Mouse (Mus musculus) midbrain, embryonic 16.5 days (tissue): ENCODE results near the gene Hipk2. TPM values are rescaled to one million over a fixed set of nuclear protein-coding genes. Genes with fewer than 3 reads are reported as not detected.

Experiments
- ATAC-seq: fragments of 200-750 bp; cut with Nextera tagmentation; 2 replicates; pipeline ENCODE4 v1.8.0; 2017; ENCODE audit warnings: moderate TSS enrichment
- H3K27ac ChIP-seq: fragments of 300-500 bp; sonication (generic); 2 replicates; pipeline ENCODE4 v1.5.1; 2014; ENCODE audit warnings: mild to moderate bottlenecking, low read length, mixed read lengths
- H3K27me3 ChIP-seq: fragments of 300-500 bp; sonication (generic); 2 replicates; pipeline ENCODE4 v1.6.1; 2014; ENCODE audit warnings: low read depth, low read length, mixed read lengths; ENCODE audit not compliant: control insufficient read depth, insufficient read depth
- H3K36me3 ChIP-seq: fragments of 300-500 bp; sonication (generic); 2 replicates; pipeline ENCODE4 v1.6.1; 2014; ENCODE audit warnings: mild to moderate bottlenecking, low read length, moderate library complexity, mixed read lengths; ENCODE audit not compliant: control insufficient read depth, insufficient read depth
- H3K4me1 ChIP-seq: fragments of 300-500 bp; sonication (generic); 2 replicates; pipeline ENCODE4 v1.6.1; 2014; ENCODE audit warnings: mild to moderate bottlenecking, low read length, mixed read lengths; ENCODE audit not compliant: control insufficient read depth, insufficient read depth
- H3K4me2 ChIP-seq: fragments of 300-500 bp; sonication (generic); 2 replicates; pipeline ENCODE4 v1.6.1; 2014; ENCODE audit warnings: mild to moderate bottlenecking, low read length, mixed read lengths
- H3K4me3 ChIP-seq: fragments of 300-500 bp; sonication (generic); 2 replicates; pipeline ENCODE4 v1.5.1; 2014; ENCODE audit warnings: low read depth, mild to moderate bottlenecking, low read length, moderate library complexity, mixed read lengths
- H3K9ac ChIP-seq: fragments of 300-500 bp; sonication (generic); 2 replicates; pipeline ENCODE4 v1.6.1; 2014; ENCODE audit warnings: low read depth, low read length, mixed read lengths
- H3K9me3 ChIP-seq: fragments of 300-500 bp; sonication (generic); replicated peaks from 2 replicates; pipeline ENCODE4 v1.6.1; 2014; ENCODE audit warnings: mild to moderate bottlenecking, low read length, mixed read lengths; ENCODE audit not compliant: control insufficient read depth, poor library complexity, severe bottlenecking
- WGBS: fragments of 180-500 bp; shearing (Covaris S2); extraction: QIAGEN DNeasy Blood & Tissue Kit; methylation state at CpG from one replicate; pipeline ENCODE4 v1.1.7; 2014; 5-methylcytosine and 5-hydroxymethylcytosine counted together
- polyA plus RNA-seq: library from polyadenylated mRNA; unstranded; fragments of >200 nt; fragmentation: Nextera tagmentation; extraction: Ambion mirVana; gene quantifications from 2 replicates; pipeline ENCODE4 v1.2.1, GENCODE M21; 2015

The Hipk2 gene
- polyA plus RNA-seq = 32.7 and 36.1 TPM in 2 replicates

GRCm38 (mm10) chr6:38876071-38876911, at the start of gene Hipk2:
Gene Hipk2 (minus strand): TSS chr6:38876165.
- Histone ChIP-seq H3K4me2 (peak within 1 kb of the TSS; percentile 78), H3K4me1 (peaks cover 32% of the 10 kb centered on the region), H3K9me3 (no peaks in the 10 kb centered on the region), H3K4me3 (peak within 1 kb of the TSS; percentile 100), H3K9ac (peak within 1 kb of the TSS; percentile 100), H3K36me3 (no peaks in the 10 kb centered on the region), H3K27ac (peak within 1 kb of the TSS; percentile 99), H3K27me3 (no peaks in the 10 kb centered on the region; the same call in 1 of the 2 replicates)
- peak; percentile 85 for ATAC-seq
- under 1% methylated on average over 80 of the region's 108 CpGs for WGBS

GRCm38 (mm10) chr6:38925719-38926118, 49.8 kb upstream of the Hipk2 start:
- H3K4me1 ChIP-seq = no peaks in the 10 kb centered on the region
- H3K36me3 ChIP-seq = no peaks in the 10 kb centered on the region
- H3K9ac ChIP-seq = no peak overlapping the region
- no peak overlapping the region for H3K27ac ChIP-seq
- no peaks in the 10 kb centered on the region for H3K27me3 ChIP-seq
- no peak overlapping the region for H3K4me3 ChIP-seq
- H3K4me2 ChIP-seq = peak overlapping the region; percentile 23; the same call in 1 of the 2 replicates
- 51% methylated on average over 7 of the region's 7 CpGs for WGBS
- no peaks in the 10 kb centered on the region for H3K9me3 ChIP-seq
- ATAC-seq = no peak

GRCm38 (mm10) chr6:38923870-38924817, 48.2 kb upstream of the Hipk2 start:
- no peaks in the 10 kb centered on the region for H3K27me3 ChIP-seq
- ATAC-seq = no peak
- H3K4me3 ChIP-seq = no peak overlapping the region
- H3K27ac ChIP-seq = no peak overlapping the region
- no peak overlapping the region for H3K4me2 ChIP-seq
- 0 out of 2 replicates have a peak, but pooled peaks cover 2% of the 10 kb centered on the region for H3K4me1 ChIP-seq
- H3K9ac ChIP-seq = no peak overlapping the region
- H3K9me3 ChIP-seq = no peaks in the 10 kb centered on the region
- no peaks in the 10 kb centered on the region for H3K36me3 ChIP-seq
- 94% methylated on average over 18 of the region's 18 CpGs for WGBS

- Histone ChIP-seq H3K27ac (no peak overlapping the region), H3K4me1 (0 out of 2 replicates have a peak, but pooled peaks cover 2% of the 10 kb centered on the region), H3K9ac (no peak overlapping the region), H3K36me3 (no peaks in the 10 kb centered on the region), H3K4me2 (no peak overlapping the region), H3K9me3 (no peaks in the 10 kb centered on the region), H3K4me3 (no peak overlapping the region), H3K27me3 (no peaks in the 10 kb centered on the region)
- WGBS = 91% methylated on average over 4 of the region's 4 CpGs
- ATAC-seq = no peak
These were observed 47.5 kb upstream of the Hipk2 start for GRCm38 (mm10) chr6:38923450-38923849.

GRCm38 (mm10) chr6:38922517-38922916, 46.6 kb upstream of the Hipk2 start:
- Histone ChIP-seq H3K27me3 (no peaks in the 10 kb centered on the region), H3K4me2 (no peak overlapping the region), H3K4me3 (no peak overlapping the region), H3K9me3 (no peaks in the 10 kb centered on the region), H3K36me3 (no peaks in the 10 kb centered on the region), H3K4me1 (0 out of 2 replicates have a peak, but pooled peaks cover 2% of the 10 kb centered on the region), H3K9ac (no peak overlapping the region), H3K27ac (no peak overlapping the region)
- 52% methylated on average over 2 of the region's 2 CpGs for WGBS
- no peak for ATAC-seq

GRCm38 (mm10) chr6:38921810-38922116, 45.8 kb upstream of the Hipk2 start:
- WGBS = 87% methylated on average over 8 of the region's 8 CpGs
- H3K4me1 ChIP-seq = 0 out of 2 replicates have a peak, but pooled peaks cover 2% of the 10 kb centered on the region
- ATAC-seq = no peak
- no peak overlapping the region for H3K9ac ChIP-seq
- no peaks in the 10 kb centered on the region for H3K27me3 ChIP-seq
- H3K27ac ChIP-seq = no peak overlapping the region
- H3K9me3 ChIP-seq = no peaks in the 10 kb centered on the region
- H3K4me3 ChIP-seq = no peak overlapping the region
- H3K36me3 ChIP-seq = no peaks in the 10 kb centered on the region
- no peak overlapping the region for H3K4me2 ChIP-seq

GRCm38 (mm10) chr6:38921095-38921809, 45.3 kb upstream of the Hipk2 start:
- 0 out of 2 replicates have a peak, but pooled peaks cover 2% of the 10 kb centered on the region for H3K4me1 ChIP-seq
- H3K9ac ChIP-seq = no peak overlapping the region
- no peaks in the 10 kb centered on the region for H3K36me3 ChIP-seq
- H3K4me3 ChIP-seq = no peak overlapping the region
- WGBS = 66% methylated on average over 17 of the region's 17 CpGs
- 0 out of 2 replicates have a peak, but pooled peaks have one; percentile 31 for ATAC-seq
- H3K27me3 ChIP-seq = no peaks in the 10 kb centered on the region
- H3K9me3 ChIP-seq = no peaks in the 10 kb centered on the region
- H3K4me2 ChIP-seq = no peak overlapping the region
- H3K27ac ChIP-seq = no peak overlapping the region

- Histone ChIP-seq H3K4me1 (0 out of 2 replicates have a peak, but pooled peaks cover 2% of the 10 kb centered on the region), H3K27ac (no peak overlapping the region), H3K9me3 (no peaks in the 10 kb centered on the region), H3K4me2 (no peak overlapping the region), H3K4me3 (no peak overlapping the region), H3K9ac (no peak overlapping the region), H3K36me3 (no peaks in the 10 kb centered on the region), H3K27me3 (no peaks in the 10 kb centered on the region)
- ATAC-seq = no peak
- WGBS = 74% methylated on average over 6 of the region's 6 CpGs
These were observed 44.2 kb upstream of the Hipk2 start for GRCm38 (mm10) chr6:38920141-38920540.
